Mouse (Mus musculus) bone marrow, adult 2 months (tissue): ENCODE results near the gene Mitf.

ENCODE experiments used
- CTCF ChIP-seq: fragments of 200-500 bp; IDR thresholded peaks from 2 replicates; pipeline ENCODE4 v1.5.1; 2011; ENCODE audit warnings: low read length, control low read depth; ENCODE audit not compliant: control insufficient read depth, insufficient read depth
- POLR2A ChIP-seq: fragments of 200-500 bp; IDR thresholded peaks from 2 replicates; pipeline ENCODE4 v1.6.1; 2011; ENCODE audit warnings: low read depth, mild to moderate bottlenecking, control low read depth, low read length, borderline replicate concordance; ENCODE audit not compliant: control insufficient read depth

GRCm38 (mm10) chr6:97919287-97919686 lies 112.4 kb downstream of the Mitf start:
- TF ChIP-seq POLR2A: no peak
- no peak for TF ChIP-seq CTCF
